Mouse (Mus musculus) kidney, embryonic 14.5 days (tissue): ENCODE results near the gene Cmtm8. TPM values are rescaled to one million over a fixed set of nuclear protein-coding genes. Genes with fewer than 3 reads are reported as not detected.

ENCODE experiments used
- ATAC-seq: fragments of 200-750 bp; cut with Nextera tagmentation; 2 replicates; pipeline ENCODE4 v1.8.0; 2017; ENCODE audit warnings: moderate number of reproducible peaks, mild to moderate bottlenecking, moderate TSS enrichment, moderate library complexity; ENCODE audit not compliant: low FRiP score, low TSS enrichment
- H3K27ac ChIP-seq: fragments of 300-500 bp; sonication (generic); 2 replicates; pipeline ENCODE4 v1.5.1; 2014; ENCODE audit warnings: low read depth, mild to moderate bottlenecking, low read length, moderate library complexity, mixed read lengths
- H3K27me3 ChIP-seq: fragments of 300-500 bp; sonication (generic); 2 replicates; pipeline ENCODE4 v1.6.1; 2014; ENCODE audit warnings: mild to moderate bottlenecking, low read length; ENCODE audit not compliant: control insufficient read depth, insufficient read depth
- H3K36me3 ChIP-seq: fragments of 300-500 bp; sonication (generic); 2 replicates; pipeline ENCODE4 v1.6.1; 2014; ENCODE audit warnings: low read length, mixed read lengths; ENCODE audit not compliant: control insufficient read depth, insufficient read depth
- H3K4me1 ChIP-seq: fragments of 300-500 bp; sonication (generic); 2 replicates; pipeline ENCODE4 v1.6.1; 2014; ENCODE audit warnings: low read length, mixed read lengths; ENCODE audit not compliant: control insufficient read depth, insufficient read depth
- H3K4me2 ChIP-seq: fragments of 300-500 bp; sonication (generic); replicated peaks from 2 replicates; pipeline ENCODE4 v1.6.1; 2014; ENCODE audit warnings: low read depth, mild to moderate bottlenecking, low read length
- H3K4me3 ChIP-seq: fragments of 300-500 bp; sonication (generic); 2 replicates; pipeline ENCODE4 v1.5.1; 2014; ENCODE audit warnings: mild to moderate bottlenecking, low read length
- H3K9ac ChIP-seq: fragments of 300-500 bp; sonication (generic); 2 replicates; pipeline ENCODE4 v1.6.1; 2014; ENCODE audit warnings: low read depth, mild to moderate bottlenecking, low read length, moderate library complexity
- H3K9me3 ChIP-seq: fragments of 300-500 bp; sonication (generic); 2 replicates; pipeline ENCODE4 v1.6.1; 2016; ENCODE audit warnings: low read length; ENCODE audit not compliant: control insufficient read depth
- WGBS: fragments of 180-500 bp; shearing (Covaris S2); extraction: QIAGEN DNeasy Blood & Tissue Kit; methylation state at CpG from one replicate; pipeline ENCODE4 v1.1.7; 2014; 5-methylcytosine and 5-hydroxymethylcytosine counted together
- polyA plus RNA-seq: library from polyadenylated mRNA; unstranded; fragments of >200 nt; fragmentation: Nextera tagmentation; extraction: Ambion mirVana; gene quantifications from 2 replicates; pipeline ENCODE4 v1.2.1, GENCODE M21; 2014

The Cmtm8 gene
- polyA plus RNA-seq, result 36.0 and 43.0 TPM in 2 replicates

DNA sequence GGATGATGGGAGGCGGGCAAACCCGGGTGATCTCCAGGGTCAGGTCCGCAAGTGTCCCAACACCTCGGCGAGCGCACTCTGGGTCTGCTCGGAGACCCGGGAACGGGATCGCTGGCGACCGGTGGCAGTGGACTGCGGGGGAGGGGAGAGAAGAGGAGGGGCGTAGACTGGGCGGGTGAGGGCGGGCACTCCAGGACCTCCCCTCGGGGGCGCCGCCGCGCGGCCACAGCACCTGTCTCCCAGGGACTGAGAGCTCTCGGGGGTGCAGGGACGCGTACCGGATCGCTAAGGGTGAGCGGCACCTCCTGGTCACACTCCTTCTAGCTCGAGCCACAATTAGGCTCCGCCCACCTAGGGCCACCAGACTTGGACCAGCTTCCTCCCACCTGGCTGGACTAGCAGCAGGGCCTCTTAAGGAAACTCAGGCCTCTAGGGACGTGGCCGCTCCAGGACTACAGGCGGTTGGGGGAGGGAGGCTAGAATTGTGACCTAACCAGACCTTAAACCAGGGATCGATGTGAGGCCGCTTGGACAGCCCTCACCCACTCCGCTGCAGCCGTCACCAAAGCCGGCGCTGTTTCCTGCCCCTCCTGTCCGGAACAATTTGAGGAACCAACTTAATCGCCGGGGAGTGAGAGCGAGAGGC lies at the start of gene Cmtm8:
Gene Cmtm8, minus strand, starts transcription at position 140 of the 646 bp plus-strand sequence.
- Histone ChIP-seq H3K9me3 (no peaks in the 10 kb centered on the region), H3K27ac (peak within 1 kb of the TSS; percentile 76), H3K9ac (peak within 1 kb of the TSS; percentile 67), H3K27me3 (peaks cover 6% of the 10 kb centered on the region; the same call in 1 of the 2 replicates), H3K36me3 (no peaks in the 10 kb centered on the region), H3K4me3 (peak within 1 kb of the TSS; percentile 72), H3K4me1 (no peaks in the 10 kb centered on the region), H3K4me2 (peak within 1 kb of the TSS; percentile 94)
- WGBS, result under 1% methylated on average over 38 of the region's 43 CpGs
- peak; percentile 94 for ATAC-seq

GRCm38 (mm10) chr9:114892974-114893373 lies 49.0 kb upstream of the Cmtm8 start:
- Histone ChIP-seq H3K4me2 (no peak overlapping the region), H3K4me1 (0 out of 2 replicates have a peak, but pooled peaks cover 3% of the 10 kb centered on the region), H3K4me3 (no peak overlapping the region), H3K36me3 (no peaks in the 10 kb centered on the region), H3K27ac (no peak overlapping the region), H3K9me3 (peaks cover 3% of the 10 kb centered on the region; the same call in 1 of the 2 replicates), H3K9ac (no peak overlapping the region), H3K27me3 (no peaks in the 10 kb centered on the region)
- WGBS, result 83% methylated on average over 11 of the region's 11 CpGs
- no peak for ATAC-seq

DNA sequence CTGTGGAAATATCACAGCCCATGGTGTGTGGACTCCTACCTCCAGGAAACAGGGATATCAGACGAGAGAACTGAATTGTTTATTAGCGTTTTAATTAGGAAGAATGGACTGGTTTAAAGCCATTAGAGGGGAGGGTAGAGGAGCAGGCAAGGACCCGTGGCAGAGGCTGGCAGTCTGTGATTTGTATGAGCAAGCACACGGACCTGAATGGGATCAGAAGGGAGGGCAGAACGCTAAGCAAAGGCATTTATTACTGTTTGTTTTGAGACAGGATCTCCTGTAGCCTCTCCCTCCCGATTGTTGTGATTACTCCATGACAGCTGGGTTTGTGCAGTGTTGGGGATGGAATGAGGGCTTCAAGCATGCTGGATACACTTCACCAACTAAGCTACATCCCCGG lies 46.4 kb upstream of the Cmtm8 start:
- Histone ChIP-seq H3K4me2 (no peak overlapping the region), H3K4me3 (no peak overlapping the region), H3K4me1 (0 out of 2 replicates have a peak, but pooled peaks cover 3% of the 10 kb centered on the region), H3K9ac (no peak overlapping the region), H3K9me3 (peaks cover 5% of the 10 kb centered on the region; the same call in 1 of the 2 replicates), H3K27me3 (no peaks in the 10 kb centered on the region), H3K27ac (0 out of 2 replicates have a peak overlapping the region, but pooled peaks have one; percentile 11), H3K36me3 (no peaks in the 10 kb centered on the region)
- 9% methylated on average over 7 of the region's 7 CpGs for WGBS
- peak; percentile 73 for ATAC-seq

GRCm38 (mm10) chr9:114888856-114889407 lies 45.0 kb upstream of the Cmtm8 start:
- ATAC-seq, result no peak
- Histone ChIP-seq H3K27ac (no peak overlapping the region), H3K27me3 (no peaks in the 10 kb centered on the region), H3K4me1 (0 out of 2 replicates have a peak, but pooled peaks cover 3% of the 10 kb centered on the region), H3K4me3 (no peak overlapping the region), H3K9me3 (peaks cover 5% of the 10 kb centered on the region; the same call in 1 of the 2 replicates), H3K9ac (no peak overlapping the region), H3K4me2 (no peak overlapping the region), H3K36me3 (no peaks in the 10 kb centered on the region)
- WGBS, result 90% methylated on average over 5 of the region's 5 CpGs

DNA sequence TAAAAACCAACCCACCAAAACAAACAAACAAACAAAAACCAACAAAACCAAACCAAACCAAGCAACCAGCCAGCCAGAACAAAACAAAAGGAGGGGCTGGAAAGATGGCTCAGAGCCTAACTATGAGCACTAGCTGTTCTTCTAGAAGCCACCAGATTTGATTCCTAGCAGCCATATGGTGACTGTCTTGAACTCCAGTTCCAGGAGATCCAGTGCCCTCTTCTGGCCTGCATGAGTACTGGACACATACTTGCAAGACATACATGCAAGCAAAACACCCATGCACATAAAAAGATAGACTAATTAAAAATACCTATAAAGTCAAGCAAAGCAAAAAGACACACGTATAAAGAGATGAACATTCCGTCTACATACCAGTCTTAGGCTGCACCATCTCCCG lies 43.7 kb upstream of the Cmtm8 start:
- H3K4me2 ChIP-seq, result no peak overlapping the region
- no peak overlapping the region for H3K27ac ChIP-seq
- ATAC-seq, result no peak
- 95% methylated on average over 3 of the region's 3 CpGs for WGBS
- H3K4me3 ChIP-seq, result no peak overlapping the region
- no peak overlapping the region for H3K9ac ChIP-seq
- H3K9me3 ChIP-seq, result peaks cover 5% of the 10 kb centered on the region; the same call in 1 of the 2 replicates
- no peaks in the 10 kb centered on the region for H3K36me3 ChIP-seq
- 0 out of 2 replicates have a peak, but pooled peaks cover 3% of the 10 kb centered on the region for H3K4me1 ChIP-seq
- H3K27me3 ChIP-seq, result no peaks in the 10 kb centered on the region

DNA sequence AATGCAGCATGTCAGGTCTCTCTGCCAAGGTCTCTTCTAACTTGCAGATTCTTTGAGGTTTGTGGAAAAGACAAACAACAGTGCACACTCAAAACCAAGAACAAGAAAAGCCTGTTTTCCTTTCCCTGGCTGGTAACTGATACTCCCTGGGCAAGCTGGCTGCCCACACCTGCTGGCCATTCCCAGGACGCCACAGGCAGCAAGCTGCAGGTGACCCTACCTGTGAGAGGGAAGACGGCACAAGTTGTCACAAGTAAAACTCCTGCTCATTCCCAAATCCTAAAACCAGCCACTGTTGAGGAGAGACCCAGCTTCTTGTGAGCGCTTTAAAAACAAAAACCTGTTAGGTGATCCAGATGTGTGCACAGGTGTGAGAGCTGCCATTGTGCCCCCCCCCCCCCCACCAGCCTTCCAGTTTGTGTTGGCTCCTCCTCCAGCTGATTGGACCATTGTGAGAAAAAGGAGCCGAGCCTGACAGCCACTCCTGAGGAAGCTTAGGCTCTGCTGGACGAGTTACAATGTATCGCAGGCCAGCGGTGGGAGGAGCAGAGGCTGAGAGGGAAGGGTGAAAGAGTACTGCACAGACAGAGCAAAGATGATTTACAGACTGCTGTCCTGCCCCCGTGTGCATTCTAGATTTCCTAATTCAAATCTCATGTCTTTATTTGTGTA lies 42.2 kb upstream of the Cmtm8 start:
- Histone ChIP-seq H3K4me3 (no peak overlapping the region), H3K4me1 (0 out of 2 replicates have a peak, but pooled peaks cover 3% of the 10 kb centered on the region), H3K9me3 (peaks cover 5% of the 10 kb centered on the region; the same call in 1 of the 2 replicates), H3K27me3 (no peaks in the 10 kb centered on the region), H3K36me3 (no peaks in the 10 kb centered on the region), H3K27ac (no peak overlapping the region), H3K9ac (no peak overlapping the region), H3K4me2 (no peak overlapping the region)
- no peak for ATAC-seq
- WGBS, result 52% methylated on average over 8 of the region's 8 CpGs

DNA sequence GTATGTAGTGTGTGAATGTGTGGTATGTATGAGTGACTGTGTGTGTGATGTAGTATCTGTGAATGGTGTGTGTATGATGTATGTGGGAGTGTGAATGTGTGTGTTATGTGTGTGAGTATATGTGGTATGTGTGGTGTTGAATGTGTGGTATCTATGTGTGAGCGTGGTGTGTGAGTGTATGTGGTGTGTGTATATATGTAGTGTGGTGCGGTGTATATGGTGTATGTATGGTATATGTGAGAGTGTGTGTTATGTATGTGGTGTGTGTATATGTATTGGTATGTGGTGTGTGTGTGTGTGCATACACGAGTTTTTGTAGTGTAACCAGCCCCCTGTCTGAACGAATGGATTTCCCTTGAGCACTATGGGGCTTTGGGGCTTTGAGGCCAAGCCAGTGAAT lies 41.6 kb upstream of the Cmtm8 start:
- ATAC-seq, result no peak
- no peak overlapping the region for H3K9ac ChIP-seq
- peaks cover 5% of the 10 kb centered on the region; the same call in 1 of the 2 replicates for H3K9me3 ChIP-seq
- H3K27me3 ChIP-seq, result no peaks in the 10 kb centered on the region
- 85% methylated on average over 4 of the region's 4 CpGs for WGBS
- H3K4me2 ChIP-seq, result no peak overlapping the region
- H3K4me1 ChIP-seq, result no peaks in the 10 kb centered on the region
- H3K36me3 ChIP-seq, result no peaks in the 10 kb centered on the region
- no peak overlapping the region for H3K4me3 ChIP-seq
- H3K27ac ChIP-seq, result no peak overlapping the region

GRCm38 (mm10) chr9:114881977-114882376 lies 38.0 kb upstream of the Cmtm8 start:
- Histone ChIP-seq H3K36me3 (no peaks in the 10 kb centered on the region), H3K9ac (no peak overlapping the region), H3K4me1 (no peaks in the 10 kb centered on the region), H3K9me3 (0 out of 2 replicates have a peak, but pooled peaks cover 3% of the 10 kb centered on the region), H3K27ac (no peak overlapping the region), H3K4me2 (no peak overlapping the region), H3K27me3 (no peaks in the 10 kb centered on the region), H3K4me3 (no peak overlapping the region)
- WGBS, result 64% methylated on average over 2 of the region's 2 CpGs
- no peak for ATAC-seq
